Mouse (Mus musculus): ENCODE data around the gene Shbg. TPM values are rescaled to one million over a fixed set of nuclear protein-coding genes. Genes with fewer than 3 reads are reported as not detected.
"Not testable (repeated sequence)": the region's sequence is repeated elsewhere in the genome, so short reads cannot be mapped to it uniquely, and the experiment has no call there.

Shbg gene
- polyA plus RNA-seq, 1 experiment from 2014 or later, result not detected

GRCm38 (mm10) chr11:69622406-69622805 lies 4.7 kb upstream of the Shbg start:
- DNase-seq (ENCODE audit: low spot score), result no peak
- Histone ChIP-seq H3K27ac (peak overlapping the region; percentile 94), H3K9me3 (no peaks in the 10 kb centered on the region), H3K4me1 (replicated peaks) (peaks cover 22% of the 10 kb centered on the region), H3K4me3 (peak overlapping the region; percentile 64), H3K36me3 (no peaks in the 10 kb centered on the region), H3K27me3 (ENCODE audit: insufficient read depth, poor library complexity, severe bottlenecking) (no peaks in the 10 kb centered on the region)
- WGBS, result 52% methylated on average over 6 of the region's 6 CpGs

- no peaks in the 10 kb centered on the region for H3K36me3 ChIP-seq
- 1% methylated on average over 20 of the region's 20 CpGs for WGBS
- peaks cover 22% of the 10 kb centered on the region for H3K4me1 ChIP-seq (replicated peaks)
- H3K27me3 ChIP-seq (ENCODE audit: insufficient read depth, poor library complexity, severe bottlenecking), result no peaks in the 10 kb centered on the region
- peak; percentile 87 for DNase-seq (ENCODE audit: low spot score)
- peak within 1 kb of the TSS; percentile 64 for H3K4me3 ChIP-seq
- H3K27ac ChIP-seq, result peak within 1 kb of the TSS; percentile 94
- no peaks in the 10 kb centered on the region for H3K9me3 ChIP-seq
Measured at GRCm38 (mm10) chr11:69621571-69622268, 4.0 kb upstream of the Shbg start, which contains the start of gene Sat2. Gene Sat2, plus strand, starts transcription at chr11:69622024.

- 85% methylated on average over 7 of the region's 7 CpGs for WGBS
- Histone ChIP-seq H3K27ac (no peak overlapping the region), H3K36me3 (no peaks in the 10 kb centered on the region), H3K4me1 (replicated peaks) (peaks cover 22% of the 10 kb centered on the region), H3K27me3 (ENCODE audit: insufficient read depth, poor library complexity, severe bottlenecking) (peaks cover 8% of the 10 kb centered on the region; the same call in 1 of the 2 replicates), H3K4me3 (no peak overlapping the region), H3K9me3 (no peaks in the 10 kb centered on the region)
- DNase-seq (ENCODE audit: low spot score), result no peak
Measured at GRCm38 (mm10) chr11:69620394-69621081, 2.8 kb upstream of the Shbg start.

GRCm38 (mm10) chr11:69616781-69617180 lies 924 bp downstream of the Shbg start:
- DNase-seq (ENCODE audit: low spot score), result no peak
- 55% methylated on average over 10 of the region's 10 CpGs for WGBS

GRCm38 (mm10) chr11:69614257-69614588 lies 3.5 kb downstream of the Shbg start:
- H3K9me3 ChIP-seq, H3K27ac ChIP-seq: not testable (repeated sequence)
- 48% methylated on average over 11 of the region's 11 CpGs for WGBS

More at GRCm38 (mm10) chr11:69616781-69617180, 924 bp downstream of the Shbg start:
- H3K4me1 ChIP-seq (replicated peaks), result peaks cover 14% of the 10 kb centered on the region
- no peak overlapping the region for H3K4me3 ChIP-seq
- no peaks in the 10 kb centered on the region for H3K9me3 ChIP-seq
- H3K36me3 ChIP-seq, result no peaks in the 10 kb centered on the region
- H3K27ac ChIP-seq, result no peak overlapping the region
- H3K27me3 ChIP-seq (ENCODE audit: insufficient read depth, poor library complexity, severe bottlenecking), result peaks cover 17% of the 10 kb centered on the region; the same call in 1 of the 2 replicates

GRCm38 (mm10) chr11:69613553-69614256 lies 4.0 kb downstream of the Shbg start:
- Histone ChIP-seq H3K36me3 (no peaks in the 10 kb centered on the region), H3K27ac (peak overlapping the region; percentile 82), H3K4me1 (replicated peaks) (peaks cover 9% of the 10 kb centered on the region), H3K9me3 (no peaks in the 10 kb centered on the region), H3K27me3 (ENCODE audit: insufficient read depth, poor library complexity, severe bottlenecking) (peaks cover 17% of the 10 kb centered on the region; the same call in 1 of the 2 replicates), H3K4me3 (peak overlapping the region; percentile 34)
- WGBS, result 9% methylated on average over 19 of the region's 19 CpGs
- peak; percentile 88 for DNase-seq (ENCODE audit: low spot score)

More at GRCm38 (mm10) chr11:69614257-69614588, 3.5 kb downstream of the Shbg start:
- not testable (repeated sequence) for H3K4me1 ChIP-seq (replicated peaks); H3K36me3 ChIP-seq; DNase-seq (ENCODE audit: low spot score)
- Histone ChIP-seq H3K4me3 (peak overlapping the region; percentile 34), H3K27me3 (ENCODE audit: insufficient read depth, poor library complexity, severe bottlenecking) (peaks cover 17% of the 10 kb centered on the region; the same call in 1 of the 2 replicates)

GRCm38 (mm10) chr11:69610899-69611298 lies 6.8 kb downstream of the Shbg start:
- Histone ChIP-seq H3K27me3 (ENCODE audit: insufficient read depth, poor library complexity, severe bottlenecking) (peaks cover 13% of the 10 kb centered on the region; the same call in 1 of the 2 replicates), H3K4me1 (replicated peaks) (peaks cover 15% of the 10 kb centered on the region), H3K9me3 (no peaks in the 10 kb centered on the region), H3K4me3 (no peak overlapping the region), H3K36me3 (no peaks in the 10 kb centered on the region), H3K27ac (no peak overlapping the region)
- DNase-seq (ENCODE audit: low spot score), result no peak
- WGBS, result 63% methylated on average over 4 of the region's 4 CpGs

GRCm38 (mm10) chr11:69609416-69609815 lies 8.3 kb downstream of the Shbg start:
- peaks cover 26% of the 10 kb centered on the region for H3K4me1 ChIP-seq (replicated peaks)
- no peak overlapping the region for H3K27ac ChIP-seq
- peaks cover 11% of the 10 kb centered on the region for H3K27me3 ChIP-seq (ENCODE audit: insufficient read depth, poor library complexity, severe bottlenecking)
- no peak for DNase-seq (ENCODE audit: low spot score)
- 59% methylated on average over 7 of the region's 7 CpGs for WGBS
- H3K4me3 ChIP-seq, result no peak overlapping the region
- no peaks in the 10 kb centered on the region for H3K36me3 ChIP-seq
- no peaks in the 10 kb centered on the region for H3K9me3 ChIP-seq

- no peaks in the 10 kb centered on the region for H3K36me3 ChIP-seq
- DNase-seq (ENCODE audit: low spot score), result no peak
- H3K9me3 ChIP-seq, result no peaks in the 10 kb centered on the region
- H3K27me3 ChIP-seq (ENCODE audit: insufficient read depth, poor library complexity, severe bottlenecking), result peaks cover 20% of the 10 kb centered on the region
- H3K27ac ChIP-seq, result peak overlapping the region; percentile 24; the same call in 1 of the 2 replicates
- 96% methylated on average over 3 of the region's 3 CpGs for WGBS
- peaks cover 31% of the 10 kb centered on the region for H3K4me1 ChIP-seq (replicated peaks)
- H3K4me3 ChIP-seq, result no peak overlapping the region
Measured at GRCm38 (mm10) chr11:69608525-69608924, 9.2 kb downstream of the Shbg start.

GRCm38 (mm10) chr11:69606832-69607231 lies 10.9 kb downstream of the Shbg start:
- H3K36me3 ChIP-seq, result no peaks in the 10 kb centered on the region
- peaks cover 29% of the 10 kb centered on the region for H3K27me3 ChIP-seq (ENCODE audit: insufficient read depth, poor library complexity, severe bottlenecking)
- DNase-seq (ENCODE audit: low spot score), result no peak
- H3K9me3 ChIP-seq, result no peaks in the 10 kb centered on the region
- peaks cover 28% of the 10 kb centered on the region for H3K4me1 ChIP-seq (replicated peaks)
- no peak overlapping the region; the same call in 1 of the 2 replicates for H3K4me3 ChIP-seq
- 83% methylated on average over 2 of the region's 2 CpGs for WGBS
- H3K27ac ChIP-seq, result no peak overlapping the region

- no peak for DNase-seq (ENCODE audit: low spot score)
- 68% methylated on average over 2 of the region's 2 CpGs for WGBS
- H3K27ac ChIP-seq, result peak overlapping the region; percentile 71
- peaks cover 32% of the 10 kb centered on the region for H3K4me1 ChIP-seq (replicated peaks)
- H3K36me3 ChIP-seq, result no peaks in the 10 kb centered on the region
- peak overlapping the region; percentile 76 for H3K4me3 ChIP-seq
- H3K27me3 ChIP-seq (ENCODE audit: insufficient read depth, poor library complexity, severe bottlenecking), result peaks cover 29% of the 10 kb centered on the region
- no peaks in the 10 kb centered on the region for H3K9me3 ChIP-seq
Measured at GRCm38 (mm10) chr11:69606491-69606795, 11.3 kb downstream of the Shbg start.

- WGBS, result 3% methylated on average over 32 of the region's 32 CpGs
- Histone ChIP-seq H3K36me3 (no peaks in the 10 kb centered on the region), H3K27ac (peak within 1 kb of the TSS; percentile 86), H3K4me1 (replicated peaks) (peaks cover 37% of the 10 kb centered on the region), H3K27me3 (ENCODE audit: insufficient read depth, poor library complexity, severe bottlenecking) (peaks cover 32% of the 10 kb centered on the region), H3K4me3 (peak within 1 kb of the TSS; percentile 76), H3K9me3 (no peaks in the 10 kb centered on the region)
- DNase-seq (ENCODE audit: low spot score), result peak; percentile 75
Measured at GRCm38 (mm10) chr11:69605726-69606490, 11.8 kb downstream of the Shbg start, which contains the start of gene Atp1b2. Gene Atp1b2, minus strand, starts transcription at chr11:69605942.
